Mouse (Mus musculus): ENCODE measurements around the gene Aloxe3. TPM values are rescaled to one million over a fixed set of nuclear protein-coding genes. Genes with fewer than 3 reads are reported as not detected.

The Aloxe3 gene
- polyA plus RNA-seq, 1 experiment from 2014 or later: 0.26 TPM

DNA sequence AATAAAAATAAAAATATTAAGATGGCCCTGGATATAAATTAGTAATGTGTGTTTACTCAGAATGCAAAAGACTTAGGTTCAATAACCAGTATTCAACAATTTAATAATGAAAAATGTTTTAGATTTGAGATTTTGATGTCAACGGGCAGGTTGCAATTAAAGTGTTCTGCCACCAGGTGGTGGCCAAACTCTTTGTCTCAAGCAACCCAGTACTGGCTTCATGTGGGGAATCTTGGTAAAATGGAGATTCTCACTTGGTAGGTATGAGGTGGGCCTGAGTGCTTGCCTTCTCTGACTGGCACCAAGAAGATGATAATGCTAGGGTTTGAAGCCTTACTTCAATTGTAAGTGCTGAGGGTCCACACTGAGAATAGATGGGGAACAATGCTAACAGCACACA is 67.1 kb downstream of the Aloxe3 start:
- Histone ChIP-seq H3K4me3 (no peak overlapping the region), H3K27ac (no peak overlapping the region), H3K4me1 (peaks cover 11% of the 10 kb centered on the region), H3K9me3 (no peaks in the 10 kb centered on the region), H3K36me3 (replicated peaks) (no peaks in the 10 kb centered on the region), H3K27me3 (ENCODE audit: poor library complexity, severe bottlenecking) (peaks cover 25% of the 10 kb centered on the region)
- peak; percentile 39 for DNase-seq (ENCODE audit: extremely low spot score, low spot score)
- WGBS: 6% methylated on average over 1 of the region's 1 CpGs

DNA sequence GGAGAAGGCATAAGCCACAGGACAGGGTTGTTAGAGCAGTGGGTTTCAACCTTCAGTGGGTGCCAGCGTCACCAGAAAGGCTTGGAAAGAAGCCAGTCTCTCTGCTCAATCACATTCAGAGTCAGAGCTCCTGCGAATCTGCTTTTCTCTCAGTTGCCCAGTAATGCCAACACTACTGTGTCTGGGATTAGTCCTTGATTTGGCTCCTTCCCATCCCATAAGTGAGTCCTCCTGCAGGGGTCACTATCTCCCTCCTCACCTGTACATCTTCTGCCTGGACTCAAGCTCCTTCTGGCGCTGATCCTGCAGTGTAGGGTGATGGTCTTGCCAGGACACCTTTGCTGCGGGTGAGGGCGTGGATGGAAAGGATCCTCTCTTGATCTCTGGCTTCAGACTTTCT is 71.1 kb downstream of the Aloxe3 start:
- no peak overlapping the region for H3K27ac ChIP-seq
- no peak for DNase-seq (ENCODE audit: extremely low spot score, low spot score)

DNA sequence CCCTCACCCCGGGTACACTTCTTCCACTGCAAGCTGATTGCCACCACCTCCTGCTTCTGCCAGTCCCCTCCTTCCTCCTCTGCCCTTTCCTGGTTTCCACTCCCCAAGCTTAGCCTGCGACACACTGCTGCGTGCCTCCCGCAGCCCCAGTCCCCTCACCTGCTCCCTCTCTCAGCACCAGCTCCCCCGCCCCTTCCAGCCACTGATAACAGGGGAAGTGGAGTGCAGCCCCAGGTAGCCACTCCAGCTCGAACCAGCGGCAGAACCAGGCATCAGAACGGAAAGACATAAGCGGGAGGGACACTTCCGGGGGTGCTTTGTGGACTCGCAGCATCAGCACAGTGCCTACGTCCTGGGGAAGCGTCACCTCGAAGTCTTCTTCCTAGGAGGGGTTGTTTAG is 71.5 kb downstream of the Aloxe3 start:
- no peak overlapping the region for H3K27ac ChIP-seq
- peaks cover 11% of the 10 kb centered on the region for H3K4me1 ChIP-seq
- H3K4me3 ChIP-seq: peak overlapping the region; percentile 42
- WGBS: under 1% methylated on average over 14 of the region's 14 CpGs
- DNase-seq (ENCODE audit: extremely low spot score, low spot score): no peak
- H3K36me3 ChIP-seq (replicated peaks): no peaks in the 10 kb centered on the region
- H3K9me3 ChIP-seq: no peaks in the 10 kb centered on the region
- H3K27me3 ChIP-seq (ENCODE audit: poor library complexity, severe bottlenecking): peaks cover 36% of the 10 kb centered on the region

More for the DNA sequence above, 71.1 kb downstream of the Aloxe3 start:
- H3K4me3 ChIP-seq: peak overlapping the region; percentile 42
- WGBS: 12% methylated on average over 5 of the region's 5 CpGs
- peaks cover 11% of the 10 kb centered on the region for H3K4me1 ChIP-seq
- peaks cover 36% of the 10 kb centered on the region for H3K27me3 ChIP-seq (ENCODE audit: poor library complexity, severe bottlenecking)
- H3K36me3 ChIP-seq (replicated peaks): no peaks in the 10 kb centered on the region
- H3K9me3 ChIP-seq: no peaks in the 10 kb centered on the region

DNA sequence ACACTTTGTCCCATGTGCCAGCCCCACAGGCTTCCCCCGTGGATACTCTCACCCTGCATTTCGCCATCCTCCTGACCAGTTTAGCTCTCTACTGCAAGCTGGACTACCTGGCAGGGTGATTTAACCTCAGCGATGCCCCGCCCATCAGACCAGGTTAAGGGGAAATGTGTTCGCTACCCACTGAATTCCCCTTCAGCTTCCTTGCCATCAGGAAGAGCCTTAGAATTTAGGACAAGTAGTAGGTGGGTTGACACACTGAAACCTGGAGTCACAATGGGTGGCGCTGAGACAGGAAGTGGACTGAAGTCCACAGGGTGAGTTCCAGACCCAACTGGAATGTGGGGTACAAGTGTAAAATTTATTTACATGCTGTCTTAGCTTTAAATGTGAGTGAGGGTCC is 72.0 kb downstream of the Aloxe3 start, which contains the start of gene Alox8:
Gene Alox8, minus strand, starts transcription at position 101 of the 400 bp plus-strand sequence.
- Histone ChIP-seq H3K27ac (no peak within 1 kb of the TSS), H3K4me1 (peaks cover 11% of the 10 kb centered on the region), H3K36me3 (replicated peaks) (no peaks in the 10 kb centered on the region), H3K9me3 (no peaks in the 10 kb centered on the region), H3K27me3 (ENCODE audit: poor library complexity, severe bottlenecking) (peaks cover 36% of the 10 kb centered on the region), H3K4me3 (peak within 1 kb of the TSS; percentile 42)
- 33% methylated on average over 6 of the region's 6 CpGs for WGBS
- no peak for DNase-seq (ENCODE audit: extremely low spot score, low spot score)

Other genes with a start within 250 kb of the Aloxe3 start
- 0.05 and 0.11 TPM in 2 replicates for gene Rnf222, start 237.3 kb upstream of the Aloxe3 start, polyA plus RNA-seq (2016; fragmentation: Nextera tagmentation; extraction: Ambion mirVana)
- gene Rpl26, start 224.3 kb upstream of the Aloxe3 start, polyA plus RNA-seq (2016; fragmentation: Nextera tagmentation; extraction: Ambion mirVana): 1,077 and 1,081 TPM in 2 replicates
- not detected in 2 replicates for gene Odf4, start 198.8 kb upstream of the Aloxe3 start, polyA plus RNA-seq (2016; fragmentation: Nextera tagmentation; extraction: Ambion mirVana)
- gene Arhgef15, start 168.4 kb upstream of the Aloxe3 start, polyA plus RNA-seq (2016; fragmentation: Nextera tagmentation; extraction: Ambion mirVana): 6.7 and 6.8 TPM in 2 replicates
- 1.9 and 2.1 TPM in 2 replicates for gene Slc25a35, start 157.8 kb upstream of the Aloxe3 start, polyA plus RNA-seq (2016; fragmentation: Nextera tagmentation; extraction: Ambion mirVana)
- gene Rangrf, start 150.7 kb upstream of the Aloxe3 start, polyA plus RNA-seq (2016; fragmentation: Nextera tagmentation; extraction: Ambion mirVana): 90.7 and 97.5 TPM in 2 replicates
- gene Pfas, start 117.4 kb upstream of the Aloxe3 start, polyA plus RNA-seq (2016; fragmentation: Nextera tagmentation; extraction: Ambion mirVana): 70.5 and 72.8 TPM in 2 replicates
- gene Ctc1, start 110.0 kb upstream of the Aloxe3 start, polyA plus RNA-seq (2016; fragmentation: Nextera tagmentation; extraction: Ambion mirVana): 79.6 and 86.1 TPM in 2 replicates
- 227 and 236 TPM in 2 replicates for gene Aurkb, start 80.2 kb upstream of the Aloxe3 start, polyA plus RNA-seq (2016; fragmentation: Nextera tagmentation; extraction: Ambion mirVana)
- 3.8 and 4.1 TPM in 2 replicates for gene Borcs6, start 66.2 kb upstream of the Aloxe3 start, polyA plus RNA-seq (2016; fragmentation: Nextera tagmentation; extraction: Ambion mirVana)
- gene Tmem107, start 55.1 kb upstream of the Aloxe3 start, polyA plus RNA-seq (2016; fragmentation: Nextera tagmentation; extraction: Ambion mirVana): 60.8 and 61.0 TPM in 2 replicates
- gene Vamp2, start 37.4 kb upstream of the Aloxe3 start, polyA plus RNA-seq (2016; fragmentation: Nextera tagmentation; extraction: Ambion mirVana): 51.3 and 57.6 TPM in 2 replicates
- 7.3 and 9.0 TPM in 2 replicates for gene Per1, start 30.7 kb upstream of the Aloxe3 start, polyA plus RNA-seq (2016; fragmentation: Nextera tagmentation; extraction: Ambion mirVana)
- gene Hes7, start 5.5 kb upstream of the Aloxe3 start, polyA plus RNA-seq (2016; fragmentation: Nextera tagmentation; extraction: Ambion mirVana): 0.16 and 0.17 TPM in 2 replicates
- 0.11 and 0.16 TPM in 2 replicates for gene 9130213A22Rik, start 3.3 kb upstream of the Aloxe3 start, polyA plus RNA-seq (2016; fragmentation: Nextera tagmentation; extraction: Ambion mirVana)
- 0.05 TPM in 1 of 2 replicates, not detected in the other for gene Alox12b, start 31.1 kb downstream of the Aloxe3 start, polyA plus RNA-seq (2016; fragmentation: Nextera tagmentation; extraction: Ambion mirVana)
- 0.10 TPM in 1 of 2 replicates, not detected in the other for gene Alox8, start 71.9 kb downstream of the Aloxe3 start, polyA plus RNA-seq (2016; fragmentation: Nextera tagmentation; extraction: Ambion mirVana)
- 0.04 and 0.06 TPM in 2 replicates for gene Gucy2e, start 111.1 kb downstream of the Aloxe3 start, polyA plus RNA-seq (2016; fragmentation: Nextera tagmentation; extraction: Ambion mirVana)
- gene Cntrob, start 197.9 kb downstream of the Aloxe3 start, polyA plus RNA-seq (2016; fragmentation: Nextera tagmentation; extraction: Ambion mirVana): 37.7 and 44.2 TPM in 2 replicates
- gene Trappc1, start 198.1 kb downstream of the Aloxe3 start, polyA plus RNA-seq (2016; fragmentation: Nextera tagmentation; extraction: Ambion mirVana): 170 and 179 TPM in 2 replicates
- gene Kcnab3, start 200.4 kb downstream of the Aloxe3 start, polyA plus RNA-seq (2016; fragmentation: Nextera tagmentation; extraction: Ambion mirVana): 1.1 and 1.2 TPM in 2 replicates
- gene Rnf227, start 214.6 kb downstream of the Aloxe3 start, polyA plus RNA-seq (2016; fragmentation: Nextera tagmentation; extraction: Ambion mirVana): 17.0 and 19.7 TPM in 2 replicates
- 40.7 and 44.9 TPM in 2 replicates for gene Chd3, start 243.5 kb downstream of the Aloxe3 start, polyA plus RNA-seq (2016; fragmentation: Nextera tagmentation; extraction: Ambion mirVana)

Data from forebrain, embryonic 10.5 days (tissue).